Mouse (Mus musculus): Measurements from ENCODE around the gene Ptprd. TPM values are rescaled to one million over a fixed set of nuclear protein-coding genes. Genes with fewer than 3 reads are reported as not detected.

The Ptprd gene
- polyA plus RNA-seq, 1 experiment from 2014 or later: 13.8 TPM

DNA sequence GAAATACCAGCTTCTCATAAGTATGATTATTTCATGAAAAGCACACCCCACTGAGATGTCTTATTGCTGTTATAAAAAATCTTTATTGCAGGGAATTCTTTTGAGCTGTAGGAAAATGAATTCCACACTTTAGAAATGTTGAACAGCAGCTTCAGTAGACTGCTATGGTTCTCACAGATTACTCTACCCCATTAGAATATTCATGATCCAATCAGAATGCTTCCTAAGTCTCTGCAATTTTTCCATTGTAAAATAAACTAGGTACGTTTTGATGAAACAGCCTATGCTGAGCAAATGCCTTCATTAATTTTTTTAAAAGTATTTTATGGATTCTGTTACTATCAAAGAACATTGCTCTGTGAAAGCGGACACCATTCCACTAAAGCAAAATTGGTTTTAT, 1399.6 kb downstream of the Ptprd start:
- H3K36me3 ChIP-seq (ENCODE audit: control insufficient read depth, insufficient read depth): no peaks in the 10 kb centered on the region
- H3K4me1 ChIP-seq (replicated peaks; ENCODE audit: control insufficient read depth, insufficient read depth, low read length): no peaks in the 10 kb centered on the region
- no peak overlapping the region for H3K27ac ChIP-seq (ENCODE audit: low read depth, low read length)
- no peak overlapping the region for H3K4me3 ChIP-seq (ENCODE audit: low read depth, low read length)
- TF ChIP-seq CTCF (IDR thresholded peaks at IDR 0.05; ENCODE audit: low read depth): no peak
- H3K9me3 ChIP-seq (ENCODE audit: control insufficient read depth): no peaks in the 10 kb centered on the region
- ATAC-seq: no peak
- WGBS: 72% methylated on average over 2 of the region's 2 CpGs
- no peak overlapping the region for H3K4me2 ChIP-seq (replicated peaks; ENCODE audit: low read depth)
- H3K9ac ChIP-seq (ENCODE audit: low read depth, low read length): no peak overlapping the region
- no peaks in the 10 kb centered on the region for H3K27me3 ChIP-seq (replicated peaks; ENCODE audit: control insufficient read depth, insufficient read depth, low read length)

DNA sequence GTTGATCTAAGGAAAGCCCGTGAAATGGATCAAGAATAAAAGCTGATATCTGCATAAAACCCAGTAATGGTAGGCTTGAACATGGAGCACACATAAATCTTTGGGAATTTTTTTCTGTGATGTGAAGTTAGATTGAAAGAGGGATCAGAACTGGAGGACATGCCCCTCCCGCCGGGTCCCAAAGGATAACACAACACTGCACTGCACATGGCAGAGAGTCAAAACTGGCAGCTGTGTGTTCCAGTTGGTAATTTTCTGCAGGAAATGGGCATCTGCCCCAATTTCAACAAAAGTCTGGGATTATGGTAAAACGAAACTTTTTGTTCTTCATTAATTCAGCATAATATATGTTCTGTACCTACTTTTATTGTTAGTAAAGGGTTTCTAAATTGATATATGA, 1409.1 kb downstream of the Ptprd start:
- ATAC-seq: no peak
- H3K4me3 ChIP-seq (ENCODE audit: low read depth, low read length): no peak overlapping the region
- H3K4me2 ChIP-seq (replicated peaks; ENCODE audit: low read depth): no peak overlapping the region
- no peak overlapping the region for H3K9ac ChIP-seq (ENCODE audit: low read depth, low read length)
- WGBS: 73% methylated on average over 4 of the region's 4 CpGs
- no peak for TF ChIP-seq CTCF (IDR thresholded peaks at IDR 0.05; ENCODE audit: low read depth)
- H3K27me3 ChIP-seq (replicated peaks; ENCODE audit: control insufficient read depth, insufficient read depth, low read length): no peaks in the 10 kb centered on the region
- no peak overlapping the region for H3K27ac ChIP-seq (ENCODE audit: low read depth, low read length)
- no peaks in the 10 kb centered on the region for H3K4me1 ChIP-seq (replicated peaks; ENCODE audit: control insufficient read depth, insufficient read depth, low read length)
- no peaks in the 10 kb centered on the region for H3K9me3 ChIP-seq (ENCODE audit: control insufficient read depth)
- H3K36me3 ChIP-seq (ENCODE audit: control insufficient read depth, insufficient read depth): no peaks in the 10 kb centered on the region

DNA sequence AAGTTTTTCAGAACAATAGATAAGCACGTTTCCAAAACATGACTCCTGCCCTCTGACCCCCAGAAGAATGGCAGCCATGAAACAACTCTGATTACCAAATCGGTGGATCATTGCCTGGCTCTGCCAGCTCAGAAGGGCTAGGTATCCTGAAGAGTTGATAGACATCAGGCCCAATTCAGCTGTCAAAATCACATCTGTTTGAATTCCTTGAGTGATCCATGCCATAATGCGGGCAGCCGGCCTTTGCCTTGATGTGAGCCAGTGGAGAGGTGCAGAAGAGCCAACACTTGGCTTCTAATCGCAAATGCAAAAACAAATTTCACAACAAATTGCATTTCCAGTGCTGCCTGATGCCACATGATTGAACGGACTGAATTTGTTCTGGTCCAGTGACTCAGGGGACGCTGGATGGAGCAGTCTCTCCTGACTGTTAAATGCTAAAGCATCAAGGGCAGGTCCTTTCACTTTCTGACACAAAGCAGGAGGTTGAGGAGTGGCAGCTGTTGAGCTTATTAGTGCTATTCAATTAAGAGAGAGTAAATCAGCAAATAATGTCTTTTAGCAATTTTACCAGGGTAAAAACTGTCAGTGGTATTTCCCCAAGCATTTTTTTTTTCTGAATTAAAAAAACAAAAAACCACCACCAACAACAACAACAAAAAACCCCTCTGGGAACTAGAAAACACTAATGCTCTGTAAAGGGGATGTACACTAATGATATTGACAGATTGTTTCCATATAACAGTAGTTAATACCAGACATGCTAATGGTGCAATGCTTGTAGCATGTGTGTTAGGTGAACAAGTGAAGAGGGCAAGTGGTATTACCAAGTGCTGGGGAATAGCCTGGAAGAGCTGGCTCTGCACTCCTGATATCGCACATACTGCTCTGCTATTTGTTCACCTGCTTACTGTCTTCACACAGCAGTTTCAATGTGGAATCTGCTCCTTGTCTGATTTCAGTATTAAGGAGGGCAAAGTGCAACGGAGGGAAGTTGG, 1413.5 kb downstream of the Ptprd start:
- no peak for ATAC-seq
- no peaks in the 10 kb centered on the region for H3K4me1 ChIP-seq (replicated peaks; ENCODE audit: control insufficient read depth, insufficient read depth, low read length)

DNA sequence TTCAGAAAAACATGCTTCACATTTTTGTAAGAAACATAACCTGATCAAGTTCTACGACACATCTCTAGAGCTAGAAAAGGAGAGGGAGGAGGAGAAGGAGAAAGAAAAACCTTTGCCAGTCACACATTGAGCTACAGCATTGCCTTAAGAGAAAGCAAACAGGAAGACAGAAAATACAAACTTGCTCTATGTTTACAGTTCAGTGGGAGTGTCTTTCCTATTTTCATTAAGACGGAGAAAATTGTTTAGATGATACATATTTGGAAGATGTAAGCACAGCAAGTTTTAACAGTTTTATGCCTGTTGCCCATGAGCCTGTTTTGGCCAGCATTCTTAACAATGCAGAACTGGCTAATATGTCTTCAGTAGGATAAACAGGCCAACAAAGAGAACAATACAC, 1426.4 kb downstream of the Ptprd start:
- Histone ChIP-seq H3K4me2 (replicated peaks; ENCODE audit: low read depth) (no peak overlapping the region), H3K36me3 (ENCODE audit: control insufficient read depth, insufficient read depth) (no peaks in the 10 kb centered on the region), H3K4me1 (replicated peaks; ENCODE audit: control insufficient read depth, insufficient read depth, low read length) (no peaks in the 10 kb centered on the region), H3K27ac (ENCODE audit: low read depth, low read length) (no peak overlapping the region), H3K9me3 (ENCODE audit: control insufficient read depth) (no peaks in the 10 kb centered on the region), H3K9ac (ENCODE audit: low read depth, low read length) (no peak overlapping the region), H3K4me3 (ENCODE audit: low read depth, low read length) (no peak overlapping the region), H3K27me3 (replicated peaks; ENCODE audit: control insufficient read depth, insufficient read depth, low read length) (no peaks in the 10 kb centered on the region)
- TF ChIP-seq CTCF (IDR thresholded peaks at IDR 0.05; ENCODE audit: low read depth): no peak
- 67% methylated on average over 2 of the region's 2 CpGs for WGBS
- no peak for ATAC-seq

More for the DNA sequence above, 1413.5 kb downstream of the Ptprd start:
- Histone ChIP-seq H3K9me3 (ENCODE audit: control insufficient read depth) (no peaks in the 10 kb centered on the region), H3K27ac (ENCODE audit: low read depth, low read length) (no peak overlapping the region), H3K27me3 (replicated peaks; ENCODE audit: control insufficient read depth, insufficient read depth, low read length) (no peaks in the 10 kb centered on the region), H3K4me2 (replicated peaks; ENCODE audit: low read depth) (no peak overlapping the region), H3K4me3 (ENCODE audit: low read depth, low read length) (no peak overlapping the region), H3K36me3 (ENCODE audit: control insufficient read depth, insufficient read depth) (no peaks in the 10 kb centered on the region), H3K9ac (ENCODE audit: low read depth, low read length) (no peak overlapping the region)
- no peak for TF ChIP-seq CTCF (IDR thresholded peaks at IDR 0.05; ENCODE audit: low read depth)
- WGBS: 67% methylated on average over 9 of the region's 9 CpGs

DNA sequence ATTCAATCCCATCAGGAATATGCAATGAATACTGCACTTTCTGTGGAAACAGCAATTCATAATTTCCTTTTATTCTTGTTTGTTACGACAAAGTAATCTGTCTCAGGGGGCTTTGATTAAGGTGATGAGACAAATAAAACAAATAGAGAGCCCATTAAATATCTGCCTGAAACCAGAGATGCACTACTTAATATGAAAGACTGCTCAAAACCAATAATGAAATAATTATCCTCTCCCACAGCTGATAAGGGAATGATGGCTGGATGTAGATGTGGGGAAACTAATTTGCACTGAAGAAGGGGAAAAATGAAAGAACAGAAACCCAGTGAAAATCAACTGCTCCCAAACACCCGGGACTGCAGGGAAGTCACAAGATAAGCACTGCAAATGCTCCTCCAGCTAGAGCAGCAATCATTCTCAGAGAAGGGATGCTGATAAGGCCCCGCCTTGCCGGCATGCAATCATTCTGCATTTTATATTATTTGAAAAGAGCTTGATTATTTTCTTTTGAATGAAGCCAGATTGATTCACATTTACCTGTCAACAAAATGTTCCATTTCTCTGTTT, 1432.1 kb downstream of the Ptprd start:
- H3K4me3 ChIP-seq (ENCODE audit: low read depth, low read length): no peak overlapping the region
- no peak for ATAC-seq
- H3K4me1 ChIP-seq (replicated peaks; ENCODE audit: control insufficient read depth, insufficient read depth, low read length): no peaks in the 10 kb centered on the region
- no peaks in the 10 kb centered on the region for H3K27me3 ChIP-seq (replicated peaks; ENCODE audit: control insufficient read depth, insufficient read depth, low read length)
- no peak overlapping the region for H3K27ac ChIP-seq (ENCODE audit: low read depth, low read length)
- no peaks in the 10 kb centered on the region for H3K36me3 ChIP-seq (ENCODE audit: control insufficient read depth, insufficient read depth)
- no peak overlapping the region for H3K4me2 ChIP-seq (replicated peaks; ENCODE audit: low read depth)
- TF ChIP-seq CTCF (IDR thresholded peaks at IDR 0.05; ENCODE audit: low read depth): no peak
- H3K9ac ChIP-seq (ENCODE audit: low read depth, low read length): no peak overlapping the region
- H3K9me3 ChIP-seq (ENCODE audit: control insufficient read depth): no peaks in the 10 kb centered on the region
- WGBS: 43% methylated on average over 4 of the region's 4 CpGs

DNA sequence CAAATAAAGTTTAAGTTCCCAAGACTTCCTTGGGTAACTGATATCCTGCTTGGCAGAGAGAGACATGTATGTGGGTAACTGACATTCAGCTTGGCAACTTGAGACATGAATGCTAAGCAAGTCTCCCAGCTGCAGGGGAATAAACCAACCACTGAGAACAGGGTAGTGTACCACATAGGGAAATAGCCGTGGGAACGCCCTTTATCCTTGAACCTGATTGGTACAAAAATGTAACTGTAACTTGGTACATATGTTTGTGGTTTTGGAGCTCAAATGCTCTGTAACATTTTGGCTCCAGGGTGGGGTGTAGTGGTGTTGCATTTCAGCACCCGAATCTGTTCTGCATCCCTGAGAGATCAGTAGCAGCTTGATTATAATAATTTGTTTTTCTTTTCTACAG, 1444.8 kb downstream of the Ptprd start:
- no peak for ATAC-seq
- H3K4me3 ChIP-seq (ENCODE audit: low read depth, low read length): no peak overlapping the region
- H3K9ac ChIP-seq (ENCODE audit: low read depth, low read length): no peak overlapping the region
- no peaks in the 10 kb centered on the region for H3K27me3 ChIP-seq (replicated peaks; ENCODE audit: control insufficient read depth, insufficient read depth, low read length)
- H3K4me2 ChIP-seq (replicated peaks; ENCODE audit: low read depth): no peak overlapping the region
- no peaks in the 10 kb centered on the region for H3K9me3 ChIP-seq (ENCODE audit: control insufficient read depth)
- no peak for TF ChIP-seq CTCF (IDR thresholded peaks at IDR 0.05; ENCODE audit: low read depth)
- H3K4me1 ChIP-seq (replicated peaks; ENCODE audit: control insufficient read depth, insufficient read depth, low read length): no peaks in the 10 kb centered on the region
- no peak overlapping the region for H3K27ac ChIP-seq (ENCODE audit: low read depth, low read length)
- WGBS: 78% methylated on average over 3 of the region's 3 CpGs
- no peaks in the 10 kb centered on the region for H3K36me3 ChIP-seq (ENCODE audit: control insufficient read depth, insufficient read depth)
